Mouse (Mus musculus): Measurements from ENCODE around the gene Snrpc.
A peak's percentile ranks its signal among the peaks of the same experiment; 100 is the strongest.

Gene Snrpc

GRCm38 (mm10) chr17:27819521-27819970 is 18.4 kb upstream of the Snrpc start:
- DNase-seq (ENCODE audit: low read depth), result no peak

GRCm38 (mm10) chr17:27819971-27820567 is 17.9 kb upstream of the Snrpc start:
- DNase-seq (ENCODE audit: low read depth), result peak; percentile 63

GRCm38 (mm10) chr17:27820568-27821406 is 17.2 kb upstream of the Snrpc start, which contains the start of gene D17Wsu92e:
TSS of gene D17Wsu92e (minus strand) at chr17:27820648.
- DNase-seq (ENCODE audit: low read depth), result peak; percentile 100

- DNase-seq (ENCODE audit: low read depth), result peak; percentile 82
These were observed 16.3 kb upstream of the Snrpc start for GRCm38 (mm10) chr17:27821407-27822338.

- DNase-seq (ENCODE audit: low read depth), result no peak
These were observed 14.6 kb upstream of the Snrpc start for GRCm38 (mm10) chr17:27823142-27823905.

- DNase-seq (ENCODE audit: low read depth), result peak; percentile 31
These were observed 13.0 kb upstream of the Snrpc start for GRCm38 (mm10) chr17:27824941-27825340.

GRCm38 (mm10) chr17:27825539-27825938 is 12.4 kb upstream of the Snrpc start:
- peak; percentile 67 for DNase-seq (ENCODE audit: low read depth)

GRCm38 (mm10) chr17:27825984-27826905 is 11.7 kb upstream of the Snrpc start:
- peak; percentile 96 for DNase-seq (ENCODE audit: low read depth)

- DNase-seq (ENCODE audit: low read depth), result peak; percentile 74
These were observed 11.0 kb upstream of the Snrpc start for GRCm38 (mm10) chr17:27826908-27827383.

GRCm38 (mm10) chr17:27827511-27827910 is 10.4 kb upstream of the Snrpc start:
- DNase-seq (ENCODE audit: low read depth), result peak; percentile 30

- DNase-seq (ENCODE audit: low read depth), result peak; percentile 58
These were observed 7.5 kb upstream of the Snrpc start for GRCm38 (mm10) chr17:27830411-27830810.

- DNase-seq (ENCODE audit: low read depth), result peak; percentile 95
These were observed 1.7 kb downstream of the Snrpc start for GRCm38 (mm10) chr17:27839469-27840252.

- DNase-seq (ENCODE audit: low read depth), result no peak
These were observed 10.4 kb downstream of the Snrpc start for GRCm38 (mm10) chr17:27848351-27848750.

- DNase-seq (ENCODE audit: low read depth), result no peak
These were observed 13.1 kb downstream of the Snrpc start for GRCm38 (mm10) chr17:27851076-27851475.

GRCm38 (mm10) chr17:27856265-27856797 is 18.4 kb downstream of the Snrpc start, which contains the start of gene Uhrf1bp1:
TSS of gene Uhrf1bp1 (plus strand) at chr17:27856441.
- peak; percentile 87 for DNase-seq (ENCODE audit: low read depth)

GRCm38 (mm10) chr17:27856798-27857648 is 19.1 kb downstream of the Snrpc start:
- peak; percentile 53 for DNase-seq (ENCODE audit: low read depth)

- no peak for DNase-seq (ENCODE audit: low read depth)
These were observed 19.9 kb downstream of the Snrpc start for GRCm38 (mm10) chr17:27857649-27858475.

Data from naive thymus-derived CD4-positive, alpha-beta T cell, adult 2 months (primary cell).